Mouse (Mus musculus) ovary, adult 2 months (tissue): ENCODE results near the gene Sept11. TPM values are rescaled to one million over a fixed set of nuclear protein-coding genes. Genes with fewer than 3 reads are reported as not detected.

ENCODE experiments used
- polyA plus RNA-seq: library from polyadenylated mRNA; depleted of rRNA; stranded (reverse); fragments of >200 nt; gene quantifications from 2 replicates; pipeline ENCODE4 v1.2.3, GENCODE M21; 2012; rRNA removed

Sept11 gene
- polyA plus RNA-seq: 40.9 and 59.1 TPM in 2 replicates

GRCm38 (mm10) chr5:93092857-93093622, at the start of gene Sept11:
Sept11 (plus strand) TSS chr5:93093437.

GRCm38 (mm10) chr5:93044584-93045370, 48.5 kb upstream of the Sept11 start, which contains the start of gene Sowahb:
Sowahb (minus strand) TSS chr5:93045022.

GRCm38 (mm10) chr5:93206109-93207005, 113.1 kb downstream of the Sept11 start, which contains the start of the genes Ccni and 2010109A12Rik:
Ccni (minus strand) TSS chr5:93206495.
2010109A12Rik (plus strand) TSS chr5:93206518.

Other genes starting within 250 kb of the Sept11 start
- 0.43 and 0.67 TPM in 2 replicates for gene Sowahb, start 48.4 kb upstream of the Sept11 start, polyA plus RNA-seq
- 137 and 245 TPM in 2 replicates for gene Ccni, start 113.1 kb downstream of the Sept11 start, polyA plus RNA-seq
- not detected in 2 replicates for gene 2010109A12Rik, start 113.1 kb downstream of the Sept11 start, polyA plus RNA-seq
- 17.8 and 76.5 TPM in 2 replicates for gene Ccng2, start 173.8 kb downstream of the Sept11 start, polyA plus RNA-seq